Mouse (Mus musculus): ENCODE measurements at regions not wholly inside any gene's neighbourhood (a gene's known extent, or its start where the extent isn't known, plus 50 kb on each side); places are given as distances from the start of the nearest gene placed in this dataset.

GRCm38 (mm10) chr6:17157270-17157669, 92.3 kb downstream of the Tes start:
- DNase-seq (ENCODE audit: low read depth, low spot score), result no peak
- 70% methylated on average over 6 of the region's 6 CpGs for WGBS

DNA sequence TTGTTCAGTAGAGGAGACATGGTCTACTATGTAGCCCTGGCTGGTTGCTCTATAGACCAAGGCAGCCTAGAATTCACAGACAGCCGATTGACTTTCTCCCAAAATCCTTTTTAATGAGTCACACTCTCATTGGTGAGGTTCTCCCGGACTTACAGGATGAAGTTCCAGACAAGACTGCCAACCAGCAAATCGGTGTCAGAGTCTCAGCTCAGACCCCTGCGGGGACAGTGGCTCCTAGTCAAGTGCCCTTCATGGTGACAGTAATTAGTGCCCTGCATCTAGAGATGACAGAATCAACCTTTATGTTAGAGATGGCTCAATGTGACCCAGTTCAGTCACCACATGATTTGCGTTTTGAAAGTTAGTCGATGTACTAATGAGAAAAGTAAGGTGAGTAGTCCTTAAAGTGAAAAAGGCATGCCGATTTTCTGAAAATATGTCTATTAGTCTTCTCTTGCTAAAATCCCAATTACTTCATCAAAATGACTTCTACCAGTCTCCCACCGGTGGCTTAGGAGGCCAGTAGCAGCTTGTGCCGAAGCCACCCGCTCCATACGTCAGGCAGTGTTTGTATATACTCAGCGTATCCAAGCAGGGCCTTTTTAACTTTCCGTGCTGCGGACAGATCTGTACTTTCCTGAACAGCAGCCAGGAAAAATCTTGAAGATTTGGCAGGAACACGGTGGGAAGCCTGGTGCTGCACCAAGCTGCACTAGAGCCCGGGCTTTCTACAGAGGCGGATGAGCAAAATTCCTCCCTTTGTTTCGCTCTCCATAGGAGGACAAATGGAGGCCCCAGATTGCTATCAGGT, 105.2 kb downstream of the Tes start:
- WGBS, result 59% methylated on average over 18 of the region's 18 CpGs
- DNase-seq (ENCODE audit: low read depth, low spot score), result no peak

GRCm38 (mm10) chr6:17170782-17171272, 105.9 kb downstream of the Tes start:
- 39% methylated on average over 7 of the region's 7 CpGs for WGBS
- DNase-seq (ENCODE audit: low read depth, low spot score), result no peak

DNA sequence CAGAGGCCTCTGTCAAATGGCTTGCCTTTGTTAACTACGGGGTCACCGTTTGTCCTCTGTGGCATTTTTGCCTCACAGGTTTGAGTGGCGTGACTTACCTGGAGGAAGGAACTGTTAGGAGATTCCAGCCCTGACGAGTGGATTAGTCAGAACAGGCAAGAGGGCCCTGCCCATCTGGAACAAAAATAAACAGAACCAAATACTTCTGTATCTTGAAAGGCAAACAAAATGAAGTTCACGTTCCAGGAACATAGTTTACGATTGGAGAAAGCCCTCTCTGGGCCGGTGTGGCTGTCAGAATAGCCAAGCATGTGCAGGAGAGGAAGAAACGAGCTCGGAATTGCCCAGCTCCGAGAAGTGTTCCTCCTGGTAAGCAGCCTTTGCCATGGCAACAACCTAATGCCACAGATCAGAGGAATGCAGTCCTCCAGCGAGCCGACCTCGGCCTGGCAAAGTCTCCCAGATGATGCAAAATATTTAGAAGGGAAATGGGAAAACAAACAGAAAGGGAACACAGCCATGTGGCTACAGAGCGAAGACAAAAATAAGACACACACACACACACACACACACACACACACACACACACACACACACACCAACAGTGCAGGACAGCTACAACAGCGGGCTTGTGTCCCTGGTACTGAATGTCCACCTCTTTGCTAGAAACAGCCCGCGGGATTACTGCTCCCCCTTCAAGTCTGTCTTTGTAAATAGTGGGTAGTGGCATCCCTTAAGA, 106.5 kb downstream of the Tes start:
- 9% methylated on average over 17 of the region's 17 CpGs for WGBS
- peak; percentile 3 for DNase-seq (ENCODE audit: low read depth, low spot score)

GRCm38 (mm10) chr6:17172050-17172449, 107.1 kb downstream of the Tes start:
- 44% methylated on average over 1 of the region's 1 CpGs for WGBS
- DNase-seq (ENCODE audit: low read depth, low spot score), result no peak

DNA sequence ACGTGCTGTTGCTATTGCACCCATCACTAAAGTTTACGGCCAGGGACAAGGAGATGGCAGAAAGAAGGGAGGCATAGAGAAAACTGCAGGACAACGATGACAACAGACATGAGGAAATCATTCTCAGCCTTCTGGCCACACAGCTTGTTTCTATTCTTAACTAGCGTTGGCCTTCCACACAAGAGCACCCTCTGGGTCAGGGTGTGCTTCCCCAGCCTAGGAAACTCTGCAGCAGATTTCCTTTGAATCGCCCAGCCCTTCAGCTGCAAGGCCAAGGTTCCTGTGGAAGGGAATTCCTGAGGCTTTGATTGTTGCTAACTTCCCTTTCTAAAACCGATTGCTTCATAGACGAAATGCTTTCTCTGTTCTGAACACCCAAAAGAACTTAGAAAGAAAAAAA, 103.8 kb upstream of the Cav2 start:
- 48% methylated on average over 7 of the region's 7 CpGs for WGBS
- DNase-seq (ENCODE audit: low read depth, low spot score), result no peak

DNA sequence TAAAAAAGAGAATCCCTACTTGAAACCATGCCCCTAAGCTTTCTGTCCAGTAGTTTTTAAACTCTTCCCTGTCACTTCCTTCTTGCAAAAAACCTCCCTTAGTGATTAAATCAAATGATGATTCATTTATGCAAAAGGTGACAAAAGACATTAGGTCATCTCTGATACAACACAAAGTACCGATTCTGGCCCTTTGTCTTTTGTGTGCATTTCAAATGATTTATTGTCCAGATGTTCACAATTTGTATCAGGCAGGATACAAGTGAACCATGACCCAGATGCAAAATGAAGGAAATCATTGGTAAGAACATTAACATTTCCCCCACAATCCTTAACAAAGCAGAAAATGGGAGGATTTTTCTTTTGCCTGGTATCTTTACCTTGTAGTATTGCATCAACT, 101.5 kb upstream of the Cav2 start:
- 30% methylated on average over 1 of the region's 1 CpGs for WGBS

GRCm38 (mm10) chr6:17186604-17187003, 94.4 kb upstream of the Cav2 start:
- DNase-seq (ENCODE audit: low read depth, low spot score), result no peak
- 91% methylated on average over 5 of the region's 5 CpGs for WGBS

More for the DNA sequence above, 101.5 kb upstream of the Cav2 start:
- DNase-seq (ENCODE audit: low read depth, low spot score), result no peak

GRCm38 (mm10) chr6:17187106-17187505, 93.9 kb upstream of the Cav2 start:
- no peak for DNase-seq (ENCODE audit: low read depth, low spot score)
- WGBS, result 65% methylated on average over 4 of the region's 4 CpGs

DNA sequence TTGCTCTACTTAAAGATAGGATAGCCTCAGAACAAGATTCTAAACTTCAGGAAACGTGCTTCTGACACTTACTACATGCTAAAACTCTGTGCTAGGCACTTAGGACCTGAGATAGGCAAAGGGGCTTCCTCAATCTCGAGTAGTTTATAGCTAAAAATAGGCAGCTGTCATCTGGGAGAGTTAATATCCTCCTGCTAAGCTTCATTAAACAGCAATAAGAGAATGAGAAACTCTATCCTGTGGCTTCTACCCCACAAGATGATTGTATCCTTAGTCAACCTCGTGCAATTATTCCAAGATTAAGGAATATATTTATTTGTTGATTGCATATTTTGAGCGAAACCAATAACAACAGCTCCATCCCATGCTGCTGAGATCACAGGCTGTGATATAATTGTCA, 85.4 kb upstream of the Cav2 start:
- no peak for DNase-seq (ENCODE audit: low read depth, low spot score)
- WGBS, result 42% methylated on average over 4 of the region's 4 CpGs

DNA sequence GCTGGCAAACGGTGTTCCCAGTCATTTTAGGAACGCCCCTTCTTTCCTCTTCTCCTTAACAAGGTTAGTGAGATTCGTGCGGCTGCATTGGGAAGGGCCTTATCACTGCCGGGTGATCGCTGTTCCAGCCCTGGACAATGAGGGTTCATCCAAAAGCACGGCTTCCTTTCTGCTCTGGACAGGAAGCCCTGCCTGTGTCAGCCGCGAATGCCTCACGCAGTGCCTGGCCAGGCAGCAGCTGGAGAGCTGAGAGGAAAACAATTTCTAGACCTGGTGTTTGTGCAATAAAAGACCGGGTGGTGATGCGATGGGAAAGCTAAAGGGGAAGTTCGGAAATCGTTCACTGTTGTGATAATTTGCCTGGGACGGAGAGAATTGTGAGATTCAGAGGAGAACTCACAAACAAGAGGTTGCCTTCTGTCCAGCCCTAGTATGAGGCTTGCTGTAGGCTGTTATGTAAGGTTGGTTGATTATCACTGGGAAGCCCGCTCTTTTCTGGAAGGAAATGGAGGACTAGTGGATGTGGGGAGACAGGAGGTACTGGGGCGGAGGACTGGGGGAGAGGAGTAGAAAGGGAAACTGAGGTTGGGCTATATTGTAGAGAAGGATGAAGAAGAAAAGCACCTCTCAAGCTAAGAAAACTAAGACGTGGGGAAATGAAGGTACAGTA, 83.1 kb upstream of the Cav2 start:
- no peak for DNase-seq (ENCODE audit: low read depth, low spot score)
- 39% methylated on average over 18 of the region's 18 CpGs for WGBS

DNA sequence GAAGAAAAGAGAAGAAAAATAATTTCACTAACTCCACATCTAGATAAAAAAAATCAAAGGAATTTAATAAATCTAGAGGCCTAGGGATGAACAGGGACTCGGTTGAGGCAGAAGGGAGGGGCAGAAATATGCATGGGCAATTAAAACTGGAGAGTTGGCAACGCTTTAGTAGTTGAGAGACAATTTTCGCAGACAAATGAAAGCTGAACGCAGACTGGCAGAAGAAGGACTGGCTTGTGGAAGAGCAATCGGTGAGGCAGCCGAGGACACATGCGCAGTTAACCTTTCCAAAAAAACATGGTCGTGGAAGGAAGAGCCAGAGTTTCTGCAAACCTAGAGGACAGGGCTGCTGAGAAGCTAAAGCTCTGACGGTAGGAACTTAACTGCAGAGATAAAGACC, 82.1 kb upstream of the Cav2 start:
- 60% methylated on average over 9 of the region's 9 CpGs for WGBS
- no peak for DNase-seq (ENCODE audit: low read depth, low spot score)

- WGBS, result 53% methylated on average over 6 of the region's 6 CpGs
- DNase-seq (ENCODE audit: low read depth, low spot score), result no peak
These were observed 78.9 kb upstream of the Cav2 start for GRCm38 (mm10) chr6:17201916-17202636.

GRCm38 (mm10) chr6:17203302-17203701, 77.7 kb upstream of the Cav2 start:
- WGBS, result 95% methylated on average over 5 of the region's 5 CpGs
- DNase-seq (ENCODE audit: low read depth, low spot score), result no peak

- WGBS, result 88% methylated on average over 9 of the region's 9 CpGs
- DNase-seq (ENCODE audit: low read depth, low spot score), result no peak
These were observed 76.9 kb upstream of the Cav2 start for GRCm38 (mm10) chr6:17203900-17204686.

- 55% methylated on average over 3 of the region's 3 CpGs for WGBS
These were observed 74.1 kb upstream of the Cav2 start for GRCm38 (mm10) chr6:17206932-17207331.

GRCm38 (mm10) chr6:17209792-17210191, 71.2 kb upstream of the Cav2 start:
- DNase-seq (ENCODE audit: low read depth, low spot score), result no peak
- 59% methylated on average over 4 of the region's 4 CpGs for WGBS

More at GRCm38 (mm10) chr6:17206932-17207331, 74.1 kb upstream of the Cav2 start:
- no peak for DNase-seq (ENCODE audit: low read depth, low spot score)

DNA sequence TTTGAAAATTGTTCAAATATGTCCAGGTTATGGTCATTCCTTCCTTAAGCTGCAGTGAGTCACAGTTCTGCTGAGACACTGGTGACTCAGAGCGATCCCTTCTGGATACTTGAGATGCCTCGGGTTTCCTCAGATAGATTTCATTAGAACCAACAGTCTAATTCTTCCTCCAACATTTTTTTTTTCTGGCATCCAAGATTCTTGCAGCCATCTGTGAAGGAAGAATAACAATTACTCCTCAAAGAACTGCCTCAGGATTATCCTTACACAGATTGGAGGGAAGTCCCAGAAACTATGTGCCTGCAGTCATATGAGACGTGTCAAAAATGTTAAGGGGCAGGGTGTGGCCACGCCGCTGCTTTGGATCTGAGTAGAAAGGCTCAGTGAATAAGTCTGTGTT, 69.6 kb upstream of the Cav2 start:
- 31% methylated on average over 5 of the region's 5 CpGs for WGBS

GRCm38 (mm10) chr6:17214774-17215173, 66.2 kb upstream of the Cav2 start:
- WGBS, result 78% methylated on average over 9 of the region's 9 CpGs
- no peak for DNase-seq (ENCODE audit: low read depth, low spot score)

More for the DNA sequence above, 69.6 kb upstream of the Cav2 start:
- no peak for DNase-seq (ENCODE audit: low read depth, low spot score)

All from large intestine, adult 2 months (tissue).